Mouse (Mus musculus) embryo, embryonic 10 days (tissue): ENCODE data around the gene Deaf1.

ENCODE experiments used
- DNase-seq: peaks from one replicate; pipeline ENCODE4 v3.0.0-alpha.2; 2015; ENCODE audit warnings: low spot score

The Deaf1 gene

DNA sequence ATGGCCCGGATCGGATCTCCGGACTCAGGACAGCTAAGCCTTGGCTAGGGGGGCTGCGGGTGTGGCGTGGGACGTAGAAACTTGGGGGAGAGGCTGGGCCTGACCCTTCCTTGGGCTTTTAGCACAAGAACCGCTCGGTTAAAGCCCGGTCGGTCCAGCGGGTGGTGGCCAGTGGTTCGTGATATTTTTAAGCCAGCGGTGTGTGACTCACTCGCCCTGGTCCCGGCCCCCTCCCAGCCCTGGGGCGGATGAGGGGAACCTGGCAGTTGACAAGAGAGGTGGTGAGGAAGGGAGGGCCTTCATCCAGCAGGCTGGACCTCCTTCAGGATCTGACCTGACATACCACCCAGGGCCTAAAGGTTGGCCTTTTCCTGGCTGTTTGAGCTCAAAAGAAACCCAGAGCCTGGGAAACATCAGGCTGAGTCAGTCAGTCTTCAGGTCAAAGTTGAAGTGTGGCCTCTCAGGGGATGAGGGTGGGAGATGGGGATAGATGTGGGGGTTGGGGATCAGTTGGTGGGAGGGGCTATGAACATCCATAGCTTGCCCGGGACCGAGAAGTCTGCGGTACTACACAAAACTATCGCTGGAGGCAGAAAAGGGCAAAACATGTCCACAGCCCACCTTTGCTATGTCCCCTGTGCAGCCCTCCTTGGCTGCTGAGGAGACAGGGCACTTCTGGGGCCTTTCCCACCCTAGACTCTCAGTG lies 11.9 kb upstream of the Deaf1 start:
- DNase-seq = no peak

- DNase-seq = peak; percentile 42
Measured at GRCm38 (mm10) chr7:141338576-141339131, 11.2 kb upstream of the Deaf1 start, which contains the start of gene Eps8l2. TSS of gene Eps8l2 (plus strand) at chr7:141338880.

GRCm38 (mm10) chr7:141337716-141338416 lies 10.4 kb upstream of the Deaf1 start:
- peak; percentile 44 for DNase-seq

DNA sequence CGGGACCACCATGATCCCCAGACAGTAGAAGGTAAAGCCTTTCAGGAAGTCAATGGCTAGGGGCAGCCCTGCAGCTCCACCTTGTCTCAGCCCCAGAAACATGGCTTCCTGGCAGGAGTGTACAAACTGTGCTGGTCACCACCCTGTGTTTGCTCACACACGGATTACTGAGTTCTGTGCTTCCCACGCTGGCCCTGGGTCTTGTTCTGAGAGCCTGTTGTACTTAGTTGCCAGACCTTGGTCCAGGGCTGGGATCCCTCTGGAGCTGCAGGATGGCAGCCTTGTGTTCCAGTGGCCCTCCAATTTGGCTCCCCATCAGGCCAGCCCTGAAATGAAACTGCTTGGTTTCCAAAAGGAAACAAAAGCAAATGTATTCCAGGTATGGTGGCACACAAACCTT lies 8.8 kb upstream of the Deaf1 start:
- DNase-seq = no peak

GRCm38 (mm10) chr7:141335682-141336081 lies 8.2 kb upstream of the Deaf1 start:
- no peak for DNase-seq

DNA sequence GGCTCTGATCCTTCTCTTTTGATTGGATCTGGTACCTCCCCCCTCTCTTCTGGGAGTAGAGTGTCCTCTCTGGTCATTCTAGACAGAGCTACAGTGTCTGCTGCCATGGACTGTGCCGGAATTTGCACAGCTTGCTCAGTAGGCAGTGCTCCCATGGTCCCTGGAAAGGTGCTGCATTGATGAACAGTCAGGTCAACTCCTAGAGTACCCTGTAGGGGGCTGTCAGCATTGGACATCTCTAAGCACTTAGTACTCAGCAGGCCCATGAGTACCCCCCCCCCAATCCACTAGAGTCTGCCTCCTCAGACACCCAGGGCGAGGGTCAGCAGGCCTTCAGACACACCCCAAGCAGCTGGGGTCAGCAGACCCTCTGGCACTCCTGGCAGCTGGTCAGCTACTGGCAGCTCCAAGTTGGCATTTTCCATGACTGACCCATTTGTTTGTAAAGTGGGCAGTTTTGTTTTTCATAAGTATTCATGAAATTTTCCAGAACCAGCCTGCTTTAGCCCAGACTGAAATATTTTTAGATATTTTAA lies 7.6 kb upstream of the Deaf1 start:
- DNase-seq = no peak

DNA sequence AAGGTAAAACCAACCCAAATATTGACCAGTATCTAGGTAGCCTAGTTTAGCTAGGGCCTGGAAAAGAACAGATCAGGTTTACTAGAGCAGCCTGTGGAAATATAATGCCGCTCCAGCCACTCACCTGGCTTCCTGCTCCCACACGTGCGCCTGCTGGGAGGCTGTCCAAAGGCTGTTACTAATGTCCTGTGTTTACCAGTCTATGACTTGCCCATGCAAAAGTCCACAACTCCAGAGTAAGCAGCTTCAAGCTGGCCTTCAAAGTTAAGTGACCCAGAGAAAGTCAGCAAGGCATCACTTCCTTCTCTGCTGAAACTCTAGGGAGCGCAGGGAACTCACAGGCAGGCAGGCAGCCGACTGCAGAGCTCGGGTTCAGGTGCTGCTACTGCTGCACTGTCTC lies 4.5 kb upstream of the Deaf1 start:
- no peak for DNase-seq

DNA sequence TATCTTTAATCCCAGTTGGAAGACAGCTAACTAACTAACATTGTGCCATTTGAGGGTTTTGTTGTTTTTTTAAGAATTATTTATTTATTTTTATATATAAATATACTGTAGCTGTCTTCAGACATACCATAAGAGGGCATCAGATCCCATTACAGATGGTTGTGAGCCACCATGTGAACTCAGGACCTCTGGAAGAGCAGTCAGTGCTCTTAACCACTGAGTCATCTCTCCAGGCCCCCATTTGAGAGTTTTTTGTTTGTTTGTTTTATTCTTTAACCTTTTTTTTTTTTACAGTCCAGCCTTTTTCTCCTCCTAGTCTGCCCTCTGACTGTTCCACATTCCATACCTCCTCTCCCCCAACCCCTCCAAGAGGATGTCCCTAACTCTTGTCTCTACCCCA lies 3.2 kb upstream of the Deaf1 start:
- DNase-seq = no peak

- DNase-seq = peak; percentile 12
Measured at GRCm38 (mm10) chr7:141328373-141328990, 992 bp upstream of the Deaf1 start.

GRCm38 (mm10) chr7:141326546-141327446 lies 694 bp downstream of the Deaf1 start:
- peak; percentile 53 for DNase-seq

DNA sequence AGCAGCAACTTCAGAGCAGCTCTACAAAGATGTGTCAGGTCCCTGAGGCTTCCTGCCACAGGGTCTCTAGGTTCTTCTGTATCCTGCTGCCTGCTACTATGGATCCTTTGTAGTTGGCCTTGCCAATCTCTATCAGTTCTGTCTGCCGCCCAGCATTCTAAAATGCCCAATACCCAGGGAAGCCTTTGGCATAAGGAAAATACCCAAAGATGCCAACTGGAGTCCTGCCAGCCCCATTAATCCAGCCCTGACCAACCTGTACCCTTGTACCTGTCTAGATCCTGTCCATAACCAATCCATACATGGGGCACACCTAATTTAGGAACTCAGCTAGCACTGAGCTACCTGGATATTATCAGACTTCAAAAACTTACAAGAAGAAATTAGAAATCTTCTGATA lies 2.8 kb downstream of the Deaf1 start:
- DNase-seq = no peak

GRCm38 (mm10) chr7:141319446-141319845 lies 8.0 kb downstream of the Deaf1 start:
- no peak for DNase-seq

- no peak for DNase-seq
Measured at GRCm38 (mm10) chr7:141317619-141318132, 9.8 kb downstream of the Deaf1 start.

DNA sequence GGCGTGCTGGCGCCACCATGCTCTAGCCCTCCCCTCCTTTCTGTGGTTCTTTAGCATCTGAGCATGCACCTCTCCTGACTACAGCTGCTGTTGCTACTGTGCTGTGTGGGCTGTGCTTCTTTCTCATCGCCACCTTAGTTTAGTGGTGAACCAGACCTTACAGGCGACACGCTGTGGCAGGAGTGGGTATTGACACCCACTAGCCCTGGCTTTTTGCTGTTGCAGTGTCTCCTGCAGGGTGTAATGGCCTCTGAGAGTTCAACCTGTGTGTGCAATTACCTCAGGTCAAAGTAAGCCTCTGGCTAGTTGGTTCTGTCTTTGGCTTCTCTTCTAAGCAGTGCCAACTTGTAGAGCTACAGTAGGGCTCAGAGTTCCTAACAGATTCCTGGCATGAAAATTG lies 11.5 kb downstream of the Deaf1 start:
- DNase-seq = peak; percentile 36

DNA sequence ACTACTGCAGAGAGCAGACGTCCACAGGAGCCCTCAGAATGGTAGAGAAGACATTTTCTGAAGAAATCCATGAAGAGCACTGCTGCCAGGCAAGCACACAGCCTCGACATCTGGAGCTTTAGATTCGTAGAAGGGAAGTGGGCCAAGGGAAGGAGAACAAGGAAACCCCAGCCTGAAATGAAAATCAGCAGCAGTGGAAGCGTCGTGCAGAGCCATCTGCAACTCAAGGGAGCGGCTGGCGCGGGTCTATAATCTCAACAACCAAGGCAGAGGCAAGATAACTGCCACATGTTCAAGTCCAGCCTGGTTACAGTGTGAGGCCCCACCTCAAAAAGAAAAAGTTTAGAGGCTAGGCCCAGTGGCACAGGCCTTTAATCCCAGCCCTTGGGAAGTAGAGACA lies 12.4 kb downstream of the Deaf1 start:
- no peak for DNase-seq

DNA sequence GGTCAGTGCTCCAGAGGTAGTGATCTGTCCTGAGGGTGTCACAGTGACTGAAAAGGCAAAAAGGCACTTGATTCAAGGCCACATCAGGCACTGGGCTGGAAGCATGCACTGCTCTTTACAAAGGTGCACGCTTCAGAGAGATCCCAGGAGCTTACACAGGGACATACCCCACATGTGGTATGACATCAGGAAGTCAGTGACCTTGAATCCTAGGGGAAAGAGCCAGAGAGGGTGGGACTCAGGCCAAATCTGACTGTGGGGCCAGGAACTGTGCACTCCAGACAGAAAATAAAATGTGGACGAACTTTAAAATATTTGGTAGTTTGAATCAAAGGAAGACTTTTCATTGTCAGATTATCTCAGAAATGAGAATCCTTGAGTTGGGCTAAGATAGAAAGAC lies 13.1 kb downstream of the Deaf1 start:
- no peak for DNase-seq

- no peak for DNase-seq
Measured at GRCm38 (mm10) chr7:141304537-141304936, 23.0 kb downstream of the Deaf1 start.

GRCm38 (mm10) chr7:141302702-141303268 lies 24.7 kb downstream of the Deaf1 start:
- no peak for DNase-seq

DNA sequence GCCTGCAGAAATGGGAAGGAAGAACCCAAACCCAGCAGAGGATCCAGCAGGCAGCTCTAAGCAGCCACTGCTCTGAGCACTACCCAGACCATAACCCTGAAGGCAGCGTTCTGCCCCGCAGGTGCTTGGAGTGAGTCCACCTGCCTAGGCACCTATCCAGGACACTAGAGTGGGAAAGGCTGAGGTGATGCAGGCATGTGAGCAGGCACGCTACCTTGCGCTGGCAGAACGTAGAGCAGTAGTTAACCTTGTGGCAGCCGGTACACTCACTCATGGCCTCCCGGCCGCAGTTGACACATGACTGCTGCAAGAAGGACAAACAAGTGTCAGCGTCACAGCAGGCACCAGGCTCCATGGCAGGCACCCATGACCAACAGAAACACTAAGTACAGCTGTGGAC lies 26.1 kb downstream of the Deaf1 start:
- DNase-seq = no peak

GRCm38 (mm10) chr7:141299175-141299574 lies 28.3 kb downstream of the Deaf1 start:
- no peak for DNase-seq
